Mouse (Mus musculus) G1E (cell line): Measurements from ENCODE around the gene Tedc1.

Source experiments
- CTCF ChIP-seq: IDR thresholded peaks from 2 replicates; pipeline ENCODE4 v1.5.1; 2012; ENCODE audit warnings: low read depth, low read length, inconsistent platforms, mixed read lengths
- GATA1 ChIP-seq: IDR thresholded peaks from 2 replicates; pipeline ENCODE4 v1.6.1; 2012; ENCODE audit warnings: borderline replicate concordance, low read length, inconsistent platforms, mixed read lengths
- POLR2AphosphoS5 ChIP-seq: IDR thresholded peaks from 2 replicates; pipeline ENCODE4 v1.6.1; 2012; ENCODE audit warnings: low read depth, low read length, inconsistent platforms; ENCODE audit not compliant: insufficient replicate concordance

DNA sequence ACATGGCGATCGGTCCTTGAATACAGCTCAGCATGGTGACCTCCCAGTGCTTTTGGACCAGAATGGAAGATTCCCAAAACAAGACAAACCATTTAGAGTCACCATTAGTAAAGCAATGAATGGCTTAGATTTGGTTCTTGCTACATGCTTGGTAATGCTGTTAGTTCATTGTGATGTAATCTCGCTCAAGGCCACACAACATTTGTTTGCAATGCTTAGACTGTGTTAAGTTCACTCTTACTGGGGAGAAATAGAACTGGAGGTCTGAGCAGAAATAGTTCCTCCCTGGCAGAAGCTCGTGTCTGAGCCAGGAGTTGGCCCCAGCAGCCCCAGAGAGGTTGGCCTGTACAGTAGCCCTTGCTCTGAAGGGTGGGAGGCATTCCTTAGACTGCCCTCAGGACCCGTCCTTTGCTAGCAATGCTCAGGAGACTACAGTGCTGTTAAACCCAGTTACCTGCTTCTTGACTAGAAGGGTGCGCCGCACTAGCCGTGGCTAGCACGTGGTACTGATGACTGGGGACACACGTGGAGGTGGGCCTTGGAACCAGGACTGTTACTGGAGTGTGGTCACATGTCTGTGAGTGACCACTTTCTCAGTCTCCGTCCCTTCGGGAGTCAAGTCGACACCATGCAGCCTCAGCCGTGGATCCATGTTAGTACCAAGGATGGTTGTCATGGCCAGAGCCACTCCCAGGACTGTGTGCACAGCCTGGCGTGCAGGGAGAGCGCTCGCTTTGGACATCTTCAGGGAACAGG lies 47.5 kb upstream of the Tedc1 start:
- TF ChIP-seq CTCF (no peak), POLR2AphosphoS5 (peak; percentile 65; the same call in 1 of the 2 replicates), GATA1 (no peak)
